In the genomic region with DNA sequence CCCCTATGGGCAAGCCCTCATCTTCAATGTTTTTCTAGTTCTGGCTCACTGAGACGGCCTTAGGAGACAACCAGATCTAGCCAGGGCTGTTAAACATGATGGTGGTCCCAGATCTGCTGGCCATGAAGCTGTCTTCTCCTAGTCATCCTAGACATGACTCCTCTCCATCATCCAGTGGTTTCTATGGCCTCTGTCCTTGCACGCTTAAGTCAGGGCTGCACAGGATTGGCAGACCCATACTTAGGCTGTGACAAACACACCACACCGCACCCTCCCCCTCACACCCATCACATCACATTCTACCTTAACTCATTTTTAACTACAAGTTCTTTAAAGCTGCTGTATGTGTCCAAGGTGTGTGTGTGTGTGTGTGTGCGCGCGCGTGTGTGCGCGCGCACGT, we compare ENCODE assay signal across 14 mouse cellular contexts. TPM values are rescaled to one million over a fixed set of nuclear protein-coding genes. Genes with fewer than 3 reads are reported as not detected.
DNase-seq lines count a peak whose midpoint lies in the region; ATAC-seq and TF ChIP-seq lines count a peak whose summit lies in the region.
"Had no signal": no experiment of that assay in that cellular context is flagged by ENCODE, and none has a peak within 500 bp of the region (broad histone marks: within the 10 kb centered on the region; RNA-seq: fewer than 3 reads in every experiment).

No protein-coding gene starts in this region.

- no peak overlapping the region for H3K27ac ChIP-seq in heart, adult 2 months
- no peak overlapping the region for H3K27ac ChIP-seq in liver, adult 2 months (replicated peaks; ENCODE audit: insufficient read depth, low read depth, low read length)
- H3K27ac ChIP-seq in liver, embryonic 12.5 days = no peak overlapping the region
- no peak overlapping the region for H3K27ac ChIP-seq in cortical plate, adult 2 months (ENCODE audit: insufficient read depth, low read length)
- H3K27ac ChIP-seq in hindbrain, postnatal 0 days = no peak overlapping the region
- H3K27ac ChIP-seq: embryonic facial prominence, embryonic 12.5 days; liver, embryonic 14.5 days had no signal

- H3K36me3 ChIP-seq in heart, adult 2 months (ENCODE audit: control insufficient read depth, insufficient read depth, low read length) = peaks cover 36% of the 10 kb centered on the region
- peaks cover 26% of the 10 kb centered on the region for H3K36me3 ChIP-seq in liver, adult 2 months (ENCODE audit: control insufficient read depth, insufficient read depth, low read length)
- H3K36me3 ChIP-seq in liver, embryonic 12.5 days = no peaks in the 10 kb centered on the region
- no peaks in the 10 kb centered on the region for H3K36me3 ChIP-seq in hindbrain, postnatal 0 days (ENCODE audit: insufficient read depth, low read length)
- H3K36me3 ChIP-seq: embryonic facial prominence, embryonic 12.5 days had no signal

- peaks cover 6% of the 10 kb centered on the region for H3K79me2 ChIP-seq in heart, adult 2 months (replicated peaks; ENCODE audit: control insufficient read depth, insufficient read depth, low read length)
- peaks cover 53% of the 10 kb centered on the region for H3K79me2 ChIP-seq in liver, adult 2 months (ENCODE audit: control insufficient read depth, insufficient read depth, low read length)

- no peak for ATAC-seq in liver, embryonic 12.5 days
- no peak for ATAC-seq in hindbrain, postnatal 0 days
- ATAC-seq in inflammation-experienced regulatory T-cells, adult 6 months = no peak
- ATAC-seq: CD4-positive, CD25-positive, alpha-beta regulatory T cell, adult 4 months had no signal

- H3K4me2 ChIP-seq in liver, embryonic 12.5 days = no peak overlapping the region
- peak overlapping the region; percentile 100; the same call in 1 of the 2 replicates for H3K4me2 ChIP-seq in hindbrain, postnatal 0 days (ENCODE audit: low read depth, low read length)

- H3K9ac ChIP-seq in heart, adult 2 months (ENCODE audit: low read depth, low read length) = 0 out of 2 replicates have a peak overlapping the region, but pooled peaks have one; percentile 9
- no peak overlapping the region for H3K9ac ChIP-seq in liver, adult 2 months (ENCODE audit: low read depth, low read length)
- no peak overlapping the region for H3K9ac ChIP-seq in liver, embryonic 12.5 days
- no peak overlapping the region for H3K9ac ChIP-seq in hindbrain, postnatal 0 days (replicated peaks; ENCODE audit: low read length)
- H3K9ac ChIP-seq: embryonic facial prominence, embryonic 12.5 days; liver, embryonic 14.5 days had no signal

- peak overlapping the region; percentile 89; the same call in 1 of the 2 replicates for H3K4me3 ChIP-seq in heart, adult 2 months
- H3K4me3 ChIP-seq in liver, adult 2 months (ENCODE audit: insufficient read depth, low read depth, low read length) = no peak overlapping the region
- no peak overlapping the region for H3K4me3 ChIP-seq in liver, embryonic 12.5 days
- peak overlapping the region; percentile 94; the same call in 1 of the 2 replicates for H3K4me3 ChIP-seq in cortical plate, adult 2 months (ENCODE audit: insufficient read depth, low read length)
- H3K4me3 ChIP-seq in hindbrain, postnatal 0 days (ENCODE audit: low read length) = no peak overlapping the region

- no peaks in the 10 kb centered on the region for H3K27me3 ChIP-seq in heart, adult 2 months (ENCODE audit: control insufficient read depth, insufficient read depth, low read length)
- no peaks in the 10 kb centered on the region for H3K27me3 ChIP-seq in liver, adult 2 months (ENCODE audit: control insufficient read depth, insufficient read depth, low read length)
- peaks cover 95% of the 10 kb centered on the region for H3K27me3 ChIP-seq in liver, embryonic 12.5 days (replicated peaks)
- H3K27me3 ChIP-seq in hindbrain, postnatal 0 days (ENCODE audit: insufficient read depth, low read length) = 0 out of 2 replicates have a peak, but pooled peaks cover 4% of the 10 kb centered on the region

- no peak for TF ChIP-seq EP300 in heart, adult 2 months (IDR thresholded peaks at IDR 0.05; ENCODE audit: insufficient read depth, low read depth, low read length)

- intact Hi-C loops in heart, adult 2 months (cut with DNase I) = no loop called here
- intact Hi-C loops in heart, postnatal 10 days (cut with DNase I) = no loop called here

- peaks cover 34% of the 10 kb centered on the region for H3K4me1 ChIP-seq in heart, adult 2 months (ENCODE audit: control insufficient read depth, insufficient read depth, low read length)
- peaks cover 16% of the 10 kb centered on the region for H3K4me1 ChIP-seq in liver, adult 2 months (ENCODE audit: control insufficient read depth, insufficient read depth, low read length)
- H3K4me1 ChIP-seq in liver, embryonic 12.5 days = peaks cover 31% of the 10 kb centered on the region
- H3K4me1 ChIP-seq in cortical plate, adult 2 months (ENCODE audit: control insufficient read depth, insufficient read depth, low read length) = peaks cover 3% of the 10 kb centered on the region; the same call in 1 of the 2 replicates
- H3K4me1 ChIP-seq in hindbrain, postnatal 0 days (ENCODE audit: insufficient read depth, low read length) = 0 out of 2 replicates have a peak, but pooled peaks cover 15% of the 10 kb centered on the region

- TF ChIP-seq CTCF in heart, adult 2 months (IDR thresholded peaks at IDR 0.05) = no peak
- TF ChIP-seq CTCF in liver, adult 2 months (IDR thresholded peaks at IDR 0.05; ENCODE audit: low read depth, low read length) = no peak
- no peak for TF ChIP-seq CTCF in cortical plate, adult 2 months (IDR thresholded peaks at IDR 0.05; ENCODE audit: extremely low read depth, insufficient read depth, low read length)
- no peak for TF ChIP-seq CTCF in hindbrain, postnatal 0 days (IDR thresholded peaks at IDR 0.05; ENCODE audit: low read depth)

- no peak for TF ChIP-seq POLR2A in heart, adult 2 months (IDR thresholded peaks at IDR 0.05; ENCODE audit: insufficient read depth, low read depth, low read length)
- no peak for TF ChIP-seq POLR2A in liver, adult 2 months (IDR thresholded peaks at IDR 0.05; ENCODE audit: extremely low read depth, insufficient read depth, low read length)
- no peak for TF ChIP-seq POLR2A in cortical plate, adult 2 months (IDR thresholded peaks at IDR 0.05; ENCODE audit: extremely low read depth, insufficient read depth, low read length)

- 90% methylated on average over 11 of the region's 11 CpGs for WGBS in heart, adult 2 months
- WGBS in liver, adult 2 months = 97% methylated on average over 11 of the region's 11 CpGs
- WGBS in liver, embryonic 12.5 days (ENCODE audit: insufficient replicate concordance) = 87% methylated on average over 11 of the region's 11 CpGs
- WGBS in hindbrain, postnatal 0 days = 93% methylated on average over 11 of the region's 11 CpGs

- H3K9me3 ChIP-seq in liver, embryonic 12.5 days (replicated peaks) = no peaks in the 10 kb centered on the region
- no peaks in the 10 kb centered on the region for H3K9me3 ChIP-seq in hindbrain, postnatal 0 days (ENCODE audit: low read length)
- H3K9me3 ChIP-seq: embryonic facial prominence, embryonic 12.5 days had no signal

- DNase-seq in heart, adult 2 months = peak in 1 of 2 experiments; percentile 7
- DNase-seq in heart, postnatal 10 days = no peak
- DNase-seq in liver, adult 2 months (ENCODE audit: extremely low read depth, low read depth, low spot score) = peak; percentile 18
- DNase-seq in hindbrain, postnatal 0 days (ENCODE audit: low spot score) = no peak
- no peak for DNase-seq in right cerebral cortex, postnatal 25 days
- DNase-seq: cerebellum, postnatal 10 days; kidney, postnatal 36 days; right cerebral cortex, adult 18-20 months had no signal

RNA-seq across cellular contexts. Expression of a gene that starts 2.5 kb away (rescaled TPM):
- 100 to 1,000 TPM; 149 to 150 TPM for total RNA-seq in heart, adult 2 months (2021)
- polyA plus RNA-seq in heart, adult 2 months (2012; rRNA removed) = 15.7 and 23.7 TPM in 2 replicates
- 100 to 1,000 TPM in 1 of 2 experiments, 10 to 100 TPM in 1; 25.5 to 199 TPM for total RNA-seq in heart, postnatal 10 days (2021)
- total RNA-seq in liver, adult 2 months (2014; rRNA removed) = 19.3 and 24.2 TPM in 2 replicates
- polyA plus RNA-seq in liver, adult 2 months (2012; rRNA removed) = 5.3 and 7.2 TPM in 2 replicates
- polyA plus RNA-seq in liver, embryonic 12.5 days (2016; fragmentation: Nextera tagmentation; extraction: Ambion mirVana) = 1.5 and 1.6 TPM in 2 replicates
- polyA plus RNA-seq in cortical plate, adult 2 months (2012; rRNA removed) = 22.0 and 34.9 TPM in 2 replicates
- 11.2 and 13.5 TPM in 2 replicates for total RNA-seq in hindbrain, postnatal 0 days (2014; rRNA removed)
- 5.4 and 6.8 TPM in 2 replicates for polyA plus RNA-seq in hindbrain, postnatal 0 days (2015; fragmentation: Nextera tagmentation; extraction: Ambion mirVana)
- not detected for polyA plus RNA-seq in inflammation-experienced regulatory T-cells, adult 6 months (2017; shearing (Covaris generic))
- polyA plus RNA-seq: CD4-positive, CD25-positive, alpha-beta regulatory T cell, adult 4 months had no signal

Comparison
In these comparisons a context has a peak if more than half of its experiments do, and no peak if none do; other contexts are left out.
1. H3K4me3 ChIP-seq: peak in heart, adult 2 months (single experiment) and cortical plate, adult 2 months (single experiment); none in liver, adult 2 months (single experiment), liver, embryonic 12.5 days (single experiment) and hindbrain, postnatal 0 days (single experiment).